Mouse (Mus musculus): ENCODE measurements around the gene Dnajc28.
A peak's percentile ranks its signal among the peaks of the same experiment; 100 is the strongest.
"Not testable (repeated sequence)": the region's sequence is repeated elsewhere in the genome, so short reads cannot be mapped to it uniquely, and the experiment has no call there.

Dnajc28 gene

GRCm38 (mm10) chr16:91618511-91619501, at the start of gene Dnajc28:
TSS of gene Dnajc28 (minus strand) at chr16:91619026.
- peak; percentile 64 for DNase-seq (ENCODE audit: low read depth)

- no peak for DNase-seq (ENCODE audit: low read depth)
Observed at GRCm38 (mm10) chr16:91663795-91664194, 45.0 kb upstream of the Dnajc28 start.

- DNase-seq (ENCODE audit: low read depth) = no peak
Observed at GRCm38 (mm10) chr16:91662336-91662735, 43.5 kb upstream of the Dnajc28 start.

GRCm38 (mm10) chr16:91661397-91661796, 42.6 kb upstream of the Dnajc28 start:
- no peak for DNase-seq (ENCODE audit: low read depth)

GRCm38 (mm10) chr16:91659798-91660197, 41.0 kb upstream of the Dnajc28 start:
- no peak for DNase-seq (ENCODE audit: low read depth)

- DNase-seq (ENCODE audit: low read depth) = no peak
Observed at GRCm38 (mm10) chr16:91658471-91658870, 39.6 kb upstream of the Dnajc28 start.

GRCm38 (mm10) chr16:91657285-91657684, 38.5 kb upstream of the Dnajc28 start:
- no peak for DNase-seq (ENCODE audit: low read depth)

- no peak for DNase-seq (ENCODE audit: low read depth)
Observed at GRCm38 (mm10) chr16:91655285-91655684, 36.5 kb upstream of the Dnajc28 start.

- DNase-seq (ENCODE audit: low read depth) = no peak
Observed at GRCm38 (mm10) chr16:91652191-91652590, 33.4 kb upstream of the Dnajc28 start.

- no peak for DNase-seq (ENCODE audit: low read depth)
Observed at GRCm38 (mm10) chr16:91649781-91650180, 31.0 kb upstream of the Dnajc28 start.

- DNase-seq (ENCODE audit: low read depth) = no peak
Observed at GRCm38 (mm10) chr16:91649246-91649645, 30.4 kb upstream of the Dnajc28 start.

- peak; percentile 66 for DNase-seq (ENCODE audit: low read depth)
Observed at GRCm38 (mm10) chr16:91648220-91648550, 29.4 kb upstream of the Dnajc28 start.

GRCm38 (mm10) chr16:91647461-91648219, 28.8 kb upstream of the Dnajc28 start, which contains the start of gene Son:
TSS of gene Son (plus strand) at chr16:91647506.
- DNase-seq (ENCODE audit: low read depth) = peak; percentile 91

GRCm38 (mm10) chr16:91646681-91647419, 28.0 kb upstream of the Dnajc28 start, which contains the start of gene Gart:
TSS of gene Gart (minus strand) at chr16:91646952.
- peak; percentile 84 for DNase-seq (ENCODE audit: low read depth)

GRCm38 (mm10) chr16:91645995-91646602, 27.3 kb upstream of the Dnajc28 start:
- peak; percentile 66 for DNase-seq (ENCODE audit: low read depth)

- DNase-seq (ENCODE audit: low read depth) = not testable (repeated sequence)
Observed at GRCm38 (mm10) chr16:91645420-91645819, 26.6 kb upstream of the Dnajc28 start.

- no peak for DNase-seq (ENCODE audit: low read depth)
Observed at GRCm38 (mm10) chr16:91644901-91645300, 26.1 kb upstream of the Dnajc28 start.

- DNase-seq (ENCODE audit: low read depth) = no peak
Observed at GRCm38 (mm10) chr16:91640171-91640570, 21.3 kb upstream of the Dnajc28 start.

GRCm38 (mm10) chr16:91639636-91640035, 20.8 kb upstream of the Dnajc28 start:
- DNase-seq (ENCODE audit: low read depth) = no peak

- no peak for DNase-seq (ENCODE audit: low read depth)
Observed at GRCm38 (mm10) chr16:91639161-91639560, 20.3 kb upstream of the Dnajc28 start.

- no peak for DNase-seq (ENCODE audit: low read depth)
Observed at GRCm38 (mm10) chr16:91633641-91634040, 14.8 kb upstream of the Dnajc28 start.

GRCm38 (mm10) chr16:91632940-91633339, 14.1 kb upstream of the Dnajc28 start:
- no peak for DNase-seq (ENCODE audit: low read depth)
